Mouse (Mus musculus) adrenal gland, adult (tissue): ENCODE data around the gene Trarg1.
"Not testable (repeated sequence)": the region's sequence is repeated elsewhere in the genome, so short reads cannot be mapped to it uniquely, and the experiment has no call there.

ENCODE experiments used
- DNase-seq, 2 experiments: peaks; one replicate each; pipeline ENCODE4 v3.0.0; 2022 to 2023; ENCODE audit warnings: low spot score in 1 of 2; ENCODE audit not compliant: inconsistent age in 2 of 2

The Trarg1 gene

GRCm38 (mm10) chr11:76679508-76679907 lies at the start of gene Trarg1:
Gene Trarg1 (plus strand): TSS chr11:76679808.
- DNase-seq, result not testable (repeated sequence)

GRCm38 (mm10) chr11:76630023-76630422 lies 49.6 kb upstream of the Trarg1 start:
- DNase-seq, result no peak

- no peak for DNase-seq
These were observed 49.1 kb upstream of the Trarg1 start for GRCm38 (mm10) chr11:76630487-76630886.

- DNase-seq, result no peak
These were observed 40.2 kb upstream of the Trarg1 start for GRCm38 (mm10) chr11:76639269-76639985.

- DNase-seq, result peak in 1 of 2 experiments; percentile 56
These were observed 39.4 kb upstream of the Trarg1 start for GRCm38 (mm10) chr11:76640231-76640630.

- no peak for DNase-seq
These were observed 35.4 kb upstream of the Trarg1 start for GRCm38 (mm10) chr11:76644257-76644656.

- DNase-seq, result no peak
These were observed 34.6 kb upstream of the Trarg1 start for GRCm38 (mm10) chr11:76645036-76645435.

GRCm38 (mm10) chr11:76645955-76646354 lies 33.7 kb upstream of the Trarg1 start:
- peak; percentile 88 to 96 for DNase-seq

- peak in 1 of 2 experiments; percentile 27 for DNase-seq
These were observed 32.5 kb upstream of the Trarg1 start for GRCm38 (mm10) chr11:76647062-76647461.

GRCm38 (mm10) chr11:76647500-76647899 lies 32.1 kb upstream of the Trarg1 start:
- DNase-seq, result peak; percentile 76 to 93

- no peak for DNase-seq
These were observed 28.6 kb upstream of the Trarg1 start for GRCm38 (mm10) chr11:76650862-76651560.

GRCm38 (mm10) chr11:76652838-76653334 lies 26.7 kb upstream of the Trarg1 start:
- no peak for DNase-seq

- peak; percentile 43 to 82 for DNase-seq
These were observed 24.5 kb upstream of the Trarg1 start for GRCm38 (mm10) chr11:76655106-76655505.

- no peak for DNase-seq
These were observed 22.1 kb upstream of the Trarg1 start for GRCm38 (mm10) chr11:76657450-76657970.

- DNase-seq, result no peak
These were observed 20.3 kb upstream of the Trarg1 start for GRCm38 (mm10) chr11:76659138-76659930.

- DNase-seq, result no peak
These were observed 17.7 kb upstream of the Trarg1 start for GRCm38 (mm10) chr11:76661790-76662468.

GRCm38 (mm10) chr11:76666002-76666649 lies 13.5 kb upstream of the Trarg1 start:
- no peak for DNase-seq

GRCm38 (mm10) chr11:76667807-76668206 lies 11.8 kb upstream of the Trarg1 start:
- no peak for DNase-seq

GRCm38 (mm10) chr11:76671871-76672475 lies 7.6 kb upstream of the Trarg1 start, which contains the start of gene Bhlha9:
Gene Bhlha9 (plus strand): TSS chr11:76672470.
- no peak for DNase-seq
